ENCODE assay signal across 9 mouse cellular contexts in the genomic region with DNA sequence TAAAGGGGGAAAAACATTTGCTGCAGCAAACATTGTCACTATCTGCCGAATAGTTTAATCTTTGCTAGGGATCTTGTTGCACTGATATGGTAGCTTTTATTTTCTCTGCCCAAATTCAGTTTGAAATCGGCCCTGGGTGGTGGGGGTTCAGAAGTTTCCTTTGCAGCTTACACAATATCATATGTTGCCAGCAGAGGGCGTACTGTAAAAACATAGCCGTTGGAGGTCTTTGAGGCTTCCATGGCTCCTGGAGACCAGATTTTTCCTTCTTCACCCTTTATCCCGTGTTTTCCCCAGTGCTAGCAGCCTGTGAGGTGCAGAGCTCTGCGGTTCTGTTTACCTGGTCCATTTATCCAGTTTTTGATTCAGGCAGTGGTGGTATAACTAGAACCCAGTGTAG. TPM values are rescaled to one million over a fixed set of nuclear protein-coding genes. Genes with fewer than 3 reads are reported as not detected.
DNase-seq lines count a peak whose midpoint lies in the region; ATAC-seq lines count a peak whose summit lies in the region.
"Had no signal": no experiment of that assay in that cellular context is flagged by ENCODE, and none has a peak within 500 bp of the region (broad histone marks: within the 10 kb centered on the region; RNA-seq: fewer than 3 reads in every experiment).

No protein-coding gene starts in this region.

- no peak overlapping the region for H3K4me3 ChIP-seq in forebrain, embryonic 13.5 days
- H3K4me3 ChIP-seq: heart, embryonic 13.5 days had no signal

- no peaks in the 10 kb centered on the region for H3K27me3 ChIP-seq in forebrain, embryonic 13.5 days

- no peaks in the 10 kb centered on the region for H3K36me3 ChIP-seq in forebrain, embryonic 13.5 days (ENCODE audit: poor library complexity, severe bottlenecking)
- H3K36me3 ChIP-seq: heart, embryonic 13.5 days had no signal

- no peak overlapping the region for H3K27ac ChIP-seq in forebrain, embryonic 13.5 days
- H3K27ac ChIP-seq: heart, embryonic 13.5 days had no signal

- ATAC-seq in forebrain, embryonic 13.5 days: peak; percentile 50; the same call in 1 of the 2 replicates
- ATAC-seq in megakaryocyte-erythroid progenitor cell, adult 5-6 weeks (replicated peaks; ENCODE audit: low FRiP score, low TSS enrichment, poor library complexity, severe bottlenecking): peak; percentile 72

- no peak overlapping the region for H3K4me2 ChIP-seq in forebrain, embryonic 13.5 days
- H3K4me2 ChIP-seq: heart, embryonic 13.5 days had no signal

- peak; percentile 22 to 66 for DNase-seq in heart, adult 18-20 months
- DNase-seq in heart, adult 11 months: no peak
- peak; percentile 51 for DNase-seq in urinary bladder, postnatal 25 days (ENCODE audit: low spot score)
- DNase-seq in urinary bladder, postnatal 10 days (ENCODE audit: low spot score): no peak
- peak; percentile 41 to 74 for DNase-seq in kidney, postnatal 36 days
- peak; percentile 34 for DNase-seq in thymus, postnatal 4 days

- H3K4me1 ChIP-seq in forebrain, embryonic 13.5 days: no peaks in the 10 kb centered on the region

- H3K9me3 ChIP-seq in forebrain, embryonic 13.5 days (replicated peaks): no peaks in the 10 kb centered on the region
- H3K9me3 ChIP-seq: heart, embryonic 13.5 days had no signal

- no peak overlapping the region for H3K9ac ChIP-seq in forebrain, embryonic 13.5 days
- H3K9ac ChIP-seq: heart, embryonic 13.5 days had no signal

- 20% methylated on average over 6 of the region's 6 CpGs for WGBS in forebrain, embryonic 13.5 days

RNA-seq across cellular contexts. Expression of a gene that starts 39.0 kb away (rescaled TPM):
- under 1 TPM in 1 of 2 experiments, not detected in 1; 0.87 TPM for total RNA-seq in heart, adult 18-20 months (2021)
- polyA plus RNA-seq in forebrain, embryonic 13.5 days (2015; fragmentation: Nextera tagmentation; extraction: Ambion mirVana): 0.79 TPM in 1 of 2 replicates, not detected in the other
- not detected in 2 replicates for total RNA-seq in megakaryocyte-erythroid progenitor cell, adult 5-6 weeks (2014; fragmentation: Nextera tagmentation)
- total RNA-seq in megakaryocyte-erythroid progenitor cell, adult 5-6 weeks (2017): not detected in 2 replicates

RNA-seq across cellular contexts. Expression of a gene that starts 40.6 kb away (rescaled TPM):
- not detected for total RNA-seq in heart, adult 18-20 months (2021)
- polyA plus RNA-seq in forebrain, embryonic 13.5 days (2015; fragmentation: Nextera tagmentation; extraction: Ambion mirVana): not detected in 2 replicates
- not detected in 2 replicates for total RNA-seq in megakaryocyte-erythroid progenitor cell, adult 5-6 weeks (2014; fragmentation: Nextera tagmentation)
- not detected in 2 replicates for total RNA-seq in megakaryocyte-erythroid progenitor cell, adult 5-6 weeks (2017)
- polyA plus RNA-seq: heart, embryonic 13.5 days had no signal

Comparison
In these comparisons a context has a peak if more than half of its experiments do, and no peak if none do; other contexts are left out.
1. DNase-seq: peak in heart, adult 18-20 months (2 of 2), urinary bladder, postnatal 25 days (single experiment), kidney, postnatal 36 days (2 of 2) and thymus, postnatal 4 days (single experiment); none in heart, adult 11 months (single experiment) and urinary bladder, postnatal 10 days (single experiment).